Mouse (Mus musculus) gastrocnemius, postnatal 10 days (tissue): ENCODE results near the gene Upf2. TPM values are rescaled to one million over a fixed set of nuclear protein-coding genes. Genes with fewer than 3 reads are reported as not detected.
"Not testable (repeated sequence)": the region's sequence is repeated elsewhere in the genome, so short reads cannot be mapped to it uniquely, and the experiment has no call there.

Source experiments
- DNase-seq: peaks from one replicate; pipeline ENCODE4 v3.0.0; 2021; ENCODE audit warnings: mixed read lengths
- total RNA-seq, 2 experiments: library from RNA; stranded (reverse); gene quantifications; 2 replicates each; pipeline ENCODE4 v1.2.3; 2021

Upf2 gene
- total RNA-seq, 2 experiments from 2014 or later, result 12.9 to 15.9 TPM

DNA sequence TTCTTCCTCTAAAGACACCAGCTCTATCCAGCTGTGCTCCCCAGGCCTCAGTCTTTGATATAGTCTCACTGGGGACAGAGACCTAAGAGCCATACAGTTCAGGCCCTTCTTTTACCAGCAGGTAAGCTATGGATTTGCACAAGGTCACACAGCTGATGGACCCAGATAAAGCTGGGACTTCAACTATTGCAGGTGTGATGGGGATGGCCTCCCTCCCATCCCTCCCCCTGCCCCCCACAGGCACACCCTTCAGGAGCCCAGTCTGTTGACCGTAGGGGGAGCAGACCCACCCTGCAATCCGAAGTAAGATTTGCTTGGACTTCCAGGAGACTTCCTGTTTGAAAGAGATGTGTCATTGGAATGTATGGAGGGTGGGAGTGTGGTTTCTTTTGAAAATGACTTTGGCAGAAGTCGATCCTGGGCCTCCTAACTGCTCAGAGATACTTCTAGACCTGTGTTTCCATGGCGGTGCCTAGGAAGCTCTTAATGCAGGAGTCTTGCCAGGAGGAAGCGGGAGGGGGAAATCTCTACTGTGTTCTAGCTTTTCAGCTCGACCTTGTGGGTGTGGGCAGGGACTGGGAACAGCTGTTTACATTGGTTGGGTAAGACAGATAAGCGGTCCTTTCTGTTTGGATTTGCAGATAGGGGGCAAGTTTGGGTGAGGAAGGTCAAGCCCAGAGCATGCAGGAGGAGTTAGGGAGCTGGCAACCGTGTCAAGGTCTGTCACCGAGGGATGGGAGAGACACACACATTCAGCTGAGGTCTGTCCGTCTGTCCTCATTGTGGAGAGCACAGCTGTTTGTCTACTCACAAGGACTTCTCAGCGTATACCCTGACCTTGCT is 120.5 kb downstream of the Upf2 start:
- no peak for DNase-seq

DNA sequence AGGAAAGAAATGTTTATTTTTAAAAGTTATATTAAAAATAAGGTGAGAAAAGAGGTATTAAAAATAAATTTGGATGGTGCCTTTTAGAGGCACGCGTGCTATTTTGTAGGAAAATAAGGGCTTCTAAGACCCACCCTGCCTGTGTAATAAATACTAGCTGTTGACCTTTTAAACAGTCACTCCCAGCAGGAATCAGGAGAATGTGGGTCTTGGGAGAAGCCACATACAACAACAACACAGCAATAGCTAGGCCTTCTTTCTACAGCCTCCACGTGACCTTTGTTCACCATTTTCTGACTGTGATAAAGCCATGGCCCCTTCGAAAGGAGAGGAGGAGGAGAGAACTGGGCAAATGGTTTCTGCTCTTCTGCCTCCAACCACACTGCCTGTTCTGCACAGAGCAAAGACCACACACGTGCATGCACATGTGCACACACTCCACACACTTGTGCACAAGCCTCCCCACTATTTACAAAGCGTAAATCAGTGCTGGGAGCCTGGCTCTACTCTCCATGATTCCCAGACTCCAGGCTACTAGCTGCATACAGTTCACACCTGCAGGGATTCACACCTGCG is 121.5 kb downstream of the Upf2 start:
- no peak for DNase-seq

DNA sequence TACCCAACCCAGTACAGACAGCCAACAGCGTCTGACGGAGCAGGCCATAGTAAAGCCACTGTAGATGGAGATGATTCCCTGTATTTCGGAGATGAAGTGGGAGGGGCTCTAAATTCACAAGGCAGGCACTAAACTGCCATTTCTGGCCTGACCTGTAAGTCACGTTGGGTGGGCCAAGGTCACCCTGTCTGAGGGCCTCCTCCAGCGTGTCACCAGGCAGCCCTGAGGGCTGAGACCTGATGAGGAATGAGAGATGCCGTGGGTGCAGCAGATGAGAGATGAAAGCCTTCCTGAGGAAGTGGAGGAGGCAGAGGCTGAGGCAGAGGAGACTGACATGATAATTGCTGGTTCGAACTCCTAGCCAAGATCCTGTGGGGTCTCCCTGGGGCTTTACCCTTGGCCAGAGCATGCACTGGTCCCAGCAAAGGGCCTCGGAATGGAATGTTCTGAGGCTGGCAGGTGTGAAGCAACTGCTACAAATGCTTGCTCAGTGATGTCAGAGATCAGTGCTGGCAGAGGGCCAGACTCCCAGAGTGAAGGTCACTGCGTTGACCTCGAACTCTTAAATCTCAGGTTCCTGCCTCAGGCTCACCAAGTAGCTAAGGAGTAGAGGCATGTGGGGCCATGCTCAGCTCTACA is 123.7 kb downstream of the Upf2 start:
- peak; percentile 37 for DNase-seq

DNA sequence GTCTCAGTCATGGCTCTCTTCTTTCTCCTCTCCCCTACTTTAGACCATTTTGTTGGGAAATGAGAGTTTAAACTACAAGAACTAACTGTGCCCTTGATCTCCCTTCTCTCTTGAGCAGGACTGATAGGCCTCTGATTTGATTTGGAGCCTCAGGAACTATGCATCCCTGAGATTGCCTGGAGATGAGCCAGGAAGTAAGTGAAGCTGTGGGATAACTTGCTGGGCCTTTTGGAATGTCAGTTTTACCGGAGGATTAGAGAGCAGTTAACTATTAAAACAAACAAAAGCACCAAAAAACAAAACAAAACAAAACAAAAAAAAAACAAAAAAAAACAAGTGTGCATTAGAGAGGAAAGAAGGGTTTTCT is 124.2 kb downstream of the Upf2 start:
- DNase-seq, result no peak

DNA sequence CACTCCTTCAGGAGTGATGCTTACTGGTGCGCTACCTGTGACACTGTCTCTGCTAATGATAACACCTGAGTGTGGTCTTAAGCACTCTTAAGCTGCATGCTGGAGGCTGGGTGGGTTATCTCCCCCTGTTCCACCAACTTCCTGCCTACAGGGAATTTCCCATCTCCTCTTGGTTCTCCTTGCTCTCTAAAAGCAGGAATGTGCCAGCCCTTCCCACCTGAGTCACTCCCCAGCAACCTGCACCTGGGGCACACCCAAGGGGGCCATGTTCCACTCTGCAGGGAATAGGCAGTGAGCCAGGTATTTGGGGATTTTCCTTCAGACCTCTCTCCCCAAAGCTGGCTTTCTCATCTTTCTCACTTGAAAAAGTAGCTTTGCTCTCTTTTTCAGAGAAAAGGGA is 128.8 kb downstream of the Upf2 start:
- no peak for DNase-seq

DNA sequence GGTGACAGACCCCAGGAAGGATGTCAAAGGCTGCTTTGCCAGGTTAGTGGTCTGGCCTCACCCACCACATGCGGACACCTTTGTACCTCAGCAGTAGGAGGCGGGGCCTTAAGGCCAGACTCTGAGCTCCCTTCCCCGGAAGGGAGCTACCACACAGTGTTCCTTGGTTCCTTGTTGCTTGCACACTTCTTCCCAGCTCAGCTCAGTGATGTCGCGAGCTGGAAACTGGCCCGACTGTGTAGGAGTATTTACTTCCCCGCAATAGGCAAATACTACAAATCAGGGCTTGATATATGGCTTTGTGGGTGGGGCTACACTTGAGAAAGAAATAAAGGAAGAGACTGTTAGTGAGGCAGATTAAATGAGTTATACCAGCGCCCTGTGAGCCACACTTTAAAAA is 129.8 kb downstream of the Upf2 start:
- DNase-seq, result no peak

DNA sequence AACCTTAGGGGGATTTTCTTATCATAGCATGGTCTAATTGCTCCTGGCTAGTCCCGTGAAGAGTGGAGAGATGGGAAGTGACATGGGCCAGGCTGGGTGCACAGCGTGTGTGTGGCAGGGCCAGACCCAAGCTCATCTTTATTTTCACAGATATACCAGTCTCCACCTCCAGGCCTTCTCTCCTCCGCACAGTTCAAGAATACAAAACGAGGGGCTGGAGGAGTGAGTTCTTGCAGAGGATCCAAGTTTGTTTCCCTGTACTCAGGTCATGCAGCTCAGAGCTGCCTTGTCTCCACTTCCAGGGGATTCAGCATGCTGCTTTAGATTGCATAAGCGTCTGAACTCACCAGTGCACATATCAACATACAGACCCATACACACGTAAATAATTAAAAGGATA is 131.3 kb downstream of the Upf2 start:
- DNase-seq, result no peak

DNA sequence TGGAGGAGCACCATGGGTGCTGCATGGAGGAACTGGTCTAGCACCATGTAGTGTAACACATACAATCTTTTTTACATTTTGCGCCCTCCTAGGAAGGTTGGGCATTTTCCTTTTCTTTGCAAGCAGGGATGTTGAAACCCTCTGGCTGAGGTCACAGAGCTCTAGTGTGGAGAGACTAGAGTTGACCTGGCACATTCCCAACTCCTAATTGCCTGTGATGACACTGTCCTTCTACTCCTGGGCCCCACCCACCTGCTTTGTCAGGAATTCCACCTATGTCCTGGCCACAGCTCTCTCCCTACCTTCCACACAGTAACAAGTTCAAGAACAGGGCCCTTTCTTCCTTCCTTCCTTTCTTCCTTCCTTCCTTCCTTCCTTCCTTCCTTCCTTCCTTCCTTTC is 132.4 kb downstream of the Upf2 start:
- no peak for DNase-seq

DNA sequence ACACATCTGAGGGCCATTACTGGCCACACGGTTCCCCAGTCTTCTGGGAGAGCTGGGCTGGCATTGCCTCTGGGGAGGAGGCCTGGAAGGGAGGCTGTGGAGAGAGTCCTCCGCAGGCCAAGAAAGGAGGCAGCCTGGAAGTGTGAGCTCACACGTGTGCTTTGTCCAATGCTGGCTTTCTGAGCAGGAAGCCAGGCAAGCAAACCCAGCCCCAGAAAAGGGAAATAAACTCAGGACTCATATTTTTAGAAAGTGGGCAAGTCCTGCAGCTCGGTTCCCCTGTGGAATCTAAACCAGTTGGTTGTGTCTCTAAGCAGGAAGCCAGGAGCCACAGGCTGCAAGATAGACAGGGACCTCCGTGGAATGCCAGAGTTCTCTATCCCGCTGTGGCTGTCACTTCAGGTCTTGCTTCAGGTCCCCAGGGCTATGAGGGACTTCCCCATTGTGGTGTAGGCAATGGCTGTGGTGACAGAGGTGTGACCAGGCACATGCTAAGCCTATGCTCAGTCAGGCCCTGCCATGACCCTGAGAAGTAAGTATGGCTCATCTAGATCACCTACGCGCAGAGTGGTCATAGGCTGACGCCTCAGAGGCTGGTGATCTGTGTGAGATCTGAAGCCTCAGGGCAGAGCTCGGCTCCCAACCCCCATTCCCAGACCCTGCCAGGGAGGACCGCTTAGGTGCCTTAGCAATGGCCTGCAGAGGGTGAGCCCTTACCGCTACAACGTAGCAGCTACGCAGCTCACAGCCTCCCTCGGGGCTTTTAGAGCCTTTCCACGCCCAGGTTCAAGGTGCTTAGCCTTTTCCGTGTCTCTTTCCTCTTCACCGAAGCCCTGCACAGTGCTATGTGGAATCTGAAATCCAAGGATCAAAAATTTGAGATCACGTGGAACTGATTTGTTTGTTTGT is 134.6 kb downstream of the Upf2 start:
- no peak for DNase-seq

DNA sequence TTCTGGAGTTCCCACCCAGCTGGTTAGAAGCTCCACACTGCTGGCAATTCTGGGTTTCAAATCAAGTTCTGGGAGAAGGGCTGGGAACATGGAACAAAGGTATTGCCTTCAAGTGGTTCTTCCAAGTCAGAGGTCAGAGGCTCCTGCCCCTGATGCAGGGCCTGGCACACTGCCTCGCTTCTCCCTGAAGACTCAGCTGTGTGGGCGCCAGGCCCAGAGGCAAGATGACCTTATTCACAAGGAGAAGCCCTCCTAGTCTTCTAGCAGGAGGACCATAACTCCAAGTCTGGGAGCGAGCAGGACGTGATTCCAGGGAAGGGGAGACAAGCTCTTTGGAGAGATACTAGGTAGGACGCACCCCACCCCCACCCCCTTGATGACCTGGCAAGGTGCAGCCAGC is 135.9 kb downstream of the Upf2 start:
- DNase-seq, result peak; percentile 25

DNA sequence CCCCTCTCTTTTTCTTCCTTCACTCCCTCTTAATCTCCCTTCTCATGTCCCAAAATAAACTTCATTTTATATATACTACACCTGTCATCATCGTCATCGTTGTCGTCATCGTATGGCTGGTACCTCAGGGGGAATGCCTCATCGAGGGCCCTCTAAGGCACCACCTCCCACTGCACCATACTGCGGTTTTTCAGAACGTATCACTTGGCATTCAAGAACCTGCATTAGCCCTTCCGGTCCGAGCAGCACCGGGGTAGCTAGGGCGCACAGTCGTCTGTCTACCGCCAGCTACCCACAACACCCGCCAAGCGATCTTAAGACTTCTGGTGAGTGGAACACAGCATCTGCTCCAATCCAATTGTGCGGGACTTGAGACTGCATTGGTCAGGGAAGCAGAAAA is 138.7 kb downstream of the Upf2 start:
- DNase-seq, result not testable (repeated sequence)

DNA sequence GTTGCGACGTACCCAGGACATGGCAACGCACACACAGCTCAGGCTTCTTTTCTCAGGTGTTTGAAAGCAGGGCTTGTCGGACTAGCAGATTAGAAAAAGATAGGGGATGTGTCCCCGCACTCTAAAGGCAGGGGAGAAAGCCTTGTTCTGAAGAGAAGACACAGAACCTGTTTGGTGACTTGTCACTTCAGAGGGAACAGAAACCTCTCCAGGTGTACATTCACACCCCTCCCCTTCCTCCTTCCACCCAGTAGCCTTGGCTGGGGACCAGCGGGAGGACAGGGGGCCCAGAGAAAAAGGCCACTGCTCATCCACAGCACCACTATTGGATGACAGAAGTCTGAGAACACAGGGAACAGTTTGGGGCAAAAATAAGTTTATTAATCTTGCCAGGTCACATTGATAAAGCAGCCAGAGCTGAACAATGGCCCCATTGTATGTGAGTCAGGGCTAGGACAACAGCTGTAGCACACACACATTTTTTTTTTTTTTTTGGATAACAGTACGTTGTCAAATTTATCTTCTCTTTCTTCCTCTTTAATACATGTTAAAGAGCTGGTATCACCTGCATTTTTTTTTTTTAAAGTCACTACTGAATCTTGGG is 145.9 kb downstream of the Upf2 start:
- no peak for DNase-seq

DNA sequence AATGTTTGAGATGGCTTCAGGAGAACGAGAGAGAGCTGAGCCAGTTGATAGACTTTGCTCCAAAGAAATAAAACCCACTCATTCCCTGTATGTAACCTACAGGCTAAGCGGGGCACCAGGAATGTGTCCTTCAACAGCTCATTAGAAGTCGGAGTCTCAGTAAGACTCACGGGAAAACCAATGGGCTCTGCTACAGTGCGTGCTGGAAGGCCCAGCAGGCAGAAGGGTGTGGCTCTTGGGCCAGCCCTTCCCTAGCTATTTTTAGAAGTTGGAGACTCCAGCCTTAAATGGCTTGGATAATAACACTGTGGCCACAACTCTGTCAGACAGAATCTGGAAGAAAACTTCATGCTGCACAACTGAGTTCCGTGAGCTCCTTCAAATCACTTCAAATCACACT is 147.7 kb downstream of the Upf2 start:
- no peak for DNase-seq

DNA sequence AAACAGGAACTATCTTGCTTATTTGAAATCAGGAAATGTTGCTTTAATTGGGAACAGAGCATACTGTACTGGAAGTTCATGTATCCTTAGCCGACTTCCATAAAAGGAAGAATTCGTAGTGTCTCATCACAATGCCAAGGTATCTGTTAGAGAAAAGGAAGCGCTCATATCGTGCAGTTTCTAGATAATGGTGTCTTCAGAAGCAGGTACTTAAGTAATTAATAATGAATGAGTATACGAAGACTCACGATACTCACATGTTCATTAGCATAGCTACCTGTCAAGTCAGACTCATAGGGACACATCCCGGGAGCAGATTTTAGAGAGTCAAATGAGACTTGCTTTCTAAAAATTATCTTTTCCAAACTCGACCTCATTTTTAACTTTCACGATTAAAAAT is 148.2 kb downstream of the Upf2 start:
- DNase-seq, result no peak

DNA sequence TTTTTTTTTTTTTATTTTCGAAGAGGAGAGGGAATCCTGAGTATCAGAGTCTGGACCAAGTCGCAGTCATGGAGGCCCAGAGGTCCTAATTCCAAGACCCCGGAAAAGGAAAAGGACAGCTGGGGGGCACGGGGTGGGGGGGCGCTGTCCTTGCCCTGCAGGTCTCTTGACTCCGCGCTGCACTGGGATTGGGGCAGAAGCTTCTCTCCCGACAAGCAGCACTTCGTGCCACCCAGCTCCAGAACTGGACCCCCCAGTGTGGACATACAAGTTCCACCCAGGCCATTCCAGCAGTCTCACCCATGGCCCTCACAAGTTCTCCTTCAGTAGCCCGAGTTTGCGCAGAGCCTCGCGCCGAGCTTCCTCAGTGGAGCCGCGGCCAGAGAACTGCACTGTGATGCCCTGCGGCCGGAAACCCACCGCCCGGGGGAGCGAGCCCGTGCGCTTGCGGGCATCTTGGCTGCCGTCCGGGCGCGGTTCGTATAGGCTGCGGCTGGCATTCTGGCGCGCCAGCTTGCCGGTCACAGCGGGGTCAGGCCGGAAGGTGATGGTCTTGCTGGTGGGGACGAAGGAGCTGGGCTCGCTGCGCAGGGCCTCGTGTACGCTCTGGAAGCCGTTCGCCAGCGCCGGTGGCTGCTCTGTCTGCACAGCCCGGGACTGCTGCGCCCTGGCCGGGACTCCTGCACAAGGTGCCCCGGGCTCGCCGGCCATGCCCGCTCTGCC is 148.9 kb downstream of the Upf2 start:
- DNase-seq, result peak; percentile 47

DNA sequence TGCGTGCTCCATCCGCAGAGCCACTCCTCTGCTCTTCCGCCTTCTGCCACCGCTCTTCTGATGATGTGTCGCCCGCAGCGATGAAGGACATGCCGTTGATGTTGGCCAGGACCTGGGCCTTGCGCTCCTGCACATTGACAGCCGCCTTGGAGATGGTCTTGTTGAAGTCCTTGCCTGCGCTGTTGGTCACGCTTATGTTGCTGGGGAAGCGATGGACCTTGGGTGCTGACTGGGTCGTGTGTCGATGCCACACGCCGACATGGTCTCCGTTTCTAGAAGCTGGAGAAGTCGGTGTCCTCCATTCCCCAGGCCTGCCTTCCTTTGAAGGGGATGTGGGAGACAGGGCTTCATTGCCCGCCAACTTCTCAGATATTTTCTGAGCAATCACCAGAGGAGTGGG is 149.5 kb downstream of the Upf2 start:
- no peak for DNase-seq

DNA sequence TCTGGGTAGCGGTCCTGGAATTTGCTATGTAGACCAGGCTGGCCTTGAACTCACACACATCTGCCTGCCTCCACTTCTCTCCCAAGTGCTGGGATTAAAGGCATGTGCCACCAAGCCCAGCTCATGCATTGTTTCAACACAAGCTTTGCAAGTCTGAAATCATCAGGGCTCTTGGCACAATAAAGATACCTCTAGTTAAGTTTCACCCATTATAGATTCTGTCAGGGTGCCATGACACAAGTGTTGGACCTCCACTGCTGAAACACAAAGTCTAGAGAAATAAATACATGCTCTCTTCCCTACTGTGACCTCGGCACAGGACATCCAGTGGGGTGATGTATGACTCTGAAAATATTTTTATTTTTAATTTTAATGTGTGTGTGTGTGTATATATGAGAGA is 154.2 kb downstream of the Upf2 start:
- no peak for DNase-seq
